Mouse (Mus musculus): ENCODE measurements around the gene Ythdf2. TPM values are rescaled to one million over a fixed set of nuclear protein-coding genes. Genes with fewer than 3 reads are reported as not detected.

Gene Ythdf2
- polyA plus RNA-seq, 1 experiment from 2014 or later: 86.5 TPM

DNA sequence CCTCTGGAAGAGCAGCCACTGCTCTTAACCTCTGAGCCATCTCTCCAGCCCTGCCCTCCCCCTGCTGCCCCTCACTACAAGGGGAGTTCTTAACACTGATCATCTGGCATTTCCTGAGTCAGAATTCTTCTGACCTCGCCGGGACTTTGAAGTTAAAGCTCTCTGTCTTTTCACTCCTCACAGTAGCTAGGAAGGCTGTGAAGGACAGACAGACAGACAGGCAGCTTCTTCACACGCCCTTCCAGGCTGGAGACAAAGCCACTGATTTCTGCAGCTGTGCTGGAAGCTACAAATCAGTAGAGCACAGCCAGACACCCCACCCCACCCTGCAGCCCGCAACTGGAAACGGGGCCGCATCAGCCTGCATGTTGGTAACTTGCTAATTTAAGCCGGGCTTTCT, 75.1 kb downstream of the Ythdf2 start:
- no peak overlapping the region for H3K4me3 ChIP-seq (replicated peaks)
- no peak for ATAC-seq
- H3K9ac ChIP-seq: no peak overlapping the region
- WGBS: 85% methylated on average over 7 of the region's 7 CpGs
- no peaks in the 10 kb centered on the region; the same call in 1 of the 2 replicates for H3K27me3 ChIP-seq (replicated peaks)
- H3K27ac ChIP-seq: no peak overlapping the region
- H3K4me2 ChIP-seq (replicated peaks): no peak overlapping the region
- H3K9me3 ChIP-seq: no peaks in the 10 kb centered on the region
- H3K4me1 ChIP-seq (replicated peaks): no peaks in the 10 kb centered on the region
- no peaks in the 10 kb centered on the region for H3K36me3 ChIP-seq

Other genes starting within 250 kb of the Ythdf2 start
- 0.08 and 0.16 TPM in 2 replicates for gene Gm10300, start 137.6 kb downstream of the Ythdf2 start, polyA plus RNA-seq (2015; fragmentation: Nextera tagmentation; extraction: Ambion mirVana)
- 50.0 and 54.2 TPM in 2 replicates for gene Epb41, start 137.0 kb downstream of the Ythdf2 start, polyA plus RNA-seq (2015; fragmentation: Nextera tagmentation; extraction: Ambion mirVana)
- 0.28 and 0.34 TPM in 2 replicates for gene Oprd1, start 67.8 kb downstream of the Ythdf2 start, polyA plus RNA-seq (2015; fragmentation: Nextera tagmentation; extraction: Ambion mirVana)
- 27.8 and 31.3 TPM in 2 replicates for gene Gmeb1, start 49.3 kb upstream of the Ythdf2 start, polyA plus RNA-seq (2015; fragmentation: Nextera tagmentation; extraction: Ambion mirVana)
- 37.7 and 39.8 TPM in 2 replicates for gene Taf12, start 62.1 kb upstream of the Ythdf2 start, polyA plus RNA-seq (2015; fragmentation: Nextera tagmentation; extraction: Ambion mirVana)
- 3.6 and 3.9 TPM in 2 replicates for gene Rab42, start 91.1 kb upstream of the Ythdf2 start, polyA plus RNA-seq (2015; fragmentation: Nextera tagmentation; extraction: Ambion mirVana)
- gene Trnau1ap, start 117.2 kb upstream of the Ythdf2 start, polyA plus RNA-seq (2015; fragmentation: Nextera tagmentation; extraction: Ambion mirVana): 74.5 and 82.9 TPM in 2 replicates
- 90.5 and 90.9 TPM in 2 replicates for gene Rcc1, start 141.3 kb upstream of the Ythdf2 start, polyA plus RNA-seq (2015; fragmentation: Nextera tagmentation; extraction: Ambion mirVana)
- 17.4 and 17.6 TPM in 2 replicates for gene Phactr4, start 210.2 kb upstream of the Ythdf2 start, polyA plus RNA-seq (2015; fragmentation: Nextera tagmentation; extraction: Ambion mirVana)